9 mouse cellular contexts compared by ENCODE assay signal in the genomic region with DNA sequence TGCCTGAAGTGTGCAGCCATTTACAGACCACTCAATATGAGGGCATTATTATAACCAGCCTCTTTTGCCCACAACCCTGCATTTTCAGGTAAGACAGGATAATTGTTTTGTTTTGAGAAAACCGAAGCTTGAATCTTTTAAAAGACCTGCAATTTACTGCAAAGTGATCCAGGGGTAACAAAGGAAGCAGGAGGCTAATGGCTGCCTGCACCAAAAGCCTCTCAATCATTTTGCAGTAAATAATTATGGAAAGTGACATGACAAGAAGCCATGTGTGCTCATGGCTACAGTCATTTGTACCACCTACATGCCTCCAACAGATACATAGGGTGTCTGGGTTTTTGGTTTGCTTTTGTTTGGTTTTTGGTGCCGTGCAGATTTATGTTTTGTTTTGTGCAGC. TPM values are rescaled to one million over a fixed set of nuclear protein-coding genes. Genes with fewer than 3 reads are reported as not detected.
DNase-seq lines count a peak whose midpoint lies in the region; ATAC-seq and TF ChIP-seq lines count a peak whose summit lies in the region.
"Had no signal": no experiment of that assay in that cellular context is flagged by ENCODE, and none has a peak within 500 bp of the region (broad histone marks: within the 10 kb centered on the region; RNA-seq: fewer than 3 reads in every experiment).

No protein-coding gene starts in this region.

- peaks cover 61% of the 10 kb centered on the region for H3K79me2 ChIP-seq in MEL (ENCODE audit: control insufficient read depth, insufficient read depth, low read length, poor library complexity)

- intact Hi-C loops in gastrocnemius, postnatal 36 days (cut with DNase I): no loop called here

- no peak for DNase-seq in heart, embryonic 10.5 days (ENCODE audit: low spot score)
- no peak for DNase-seq in heart, adult 18-20 months
- DNase-seq in MEL (ENCODE audit: low read depth, low spot score): no peak
- DNase-seq in hindbrain, embryonic 11.5 days (ENCODE audit: low spot score): no peak
- no peak for DNase-seq in midbrain, embryonic 10.5 days (ENCODE audit: low spot score)
- no peak for DNase-seq in ovary, postnatal 14 days (ENCODE audit: low spot score)
- no peak for DNase-seq in gastrocnemius, postnatal 36 days
- DNase-seq in right cerebral cortex, postnatal 25 days: no peak

- no peak for ATAC-seq in hindbrain, embryonic 11.5 days (ENCODE audit: low FRiP score)
- ATAC-seq: inflammation-experienced regulatory T-cells, adult 6 months had no signal

- H3K9me3 ChIP-seq in heart, embryonic 10.5 days: no peaks in the 10 kb centered on the region
- H3K9me3 ChIP-seq in MEL (replicated peaks; ENCODE audit: insufficient read depth, low read length): no peaks in the 10 kb centered on the region
- H3K9me3 ChIP-seq in hindbrain, embryonic 11.5 days (ENCODE audit: control insufficient read depth, low read length): no peaks in the 10 kb centered on the region
- H3K9me3 ChIP-seq in midbrain, embryonic 10.5 days (replicated peaks): no peaks in the 10 kb centered on the region

- peaks cover 12% of the 10 kb centered on the region for H3K4me1 ChIP-seq in heart, embryonic 10.5 days
- peaks cover 16 to 26% of the 10 kb centered on the region in 2 experiments; a peak in 3 of 4 replicates for H3K4me1 ChIP-seq in MEL (ENCODE audit: control insufficient read depth in 1 of 2, insufficient read depth in 2 of 2, low read length in 2 of 2)
- peaks cover 7% of the 10 kb centered on the region for H3K4me1 ChIP-seq in hindbrain, embryonic 11.5 days (replicated peaks; ENCODE audit: control insufficient read depth, insufficient read depth, low read length)
- H3K4me1 ChIP-seq in midbrain, embryonic 10.5 days: peaks cover 56% of the 10 kb centered on the region

- TF ChIP-seq CTCF in MEL (IDR thresholded peaks at IDR 0.05 in 2 of 3, conservative IDR thresholded peaks at IDR 0.05 in 1 of 3; ENCODE audit: control insufficient read depth in 1 of 3, insufficient read depth in 1 of 3, low read depth in 2 of 3, low read length in 3 of 3, poor library complexity in 1 of 3, severe bottlenecking in 1 of 3): no peak

- peak overlapping the region; percentile 82 for H3K4me3 ChIP-seq in heart, embryonic 10.5 days
- H3K4me3 ChIP-seq in MEL (ENCODE audit: control insufficient read depth in 1 of 2, insufficient read depth in 1 of 2, low read depth in 2 of 2, low read length in 2 of 2): peak overlapping the region; percentile 10 to 76
- peak overlapping the region; percentile 39 for H3K4me3 ChIP-seq in hindbrain, embryonic 11.5 days (ENCODE audit: low read depth, low read length)
- H3K4me3 ChIP-seq in midbrain, embryonic 10.5 days: peak overlapping the region; percentile 99

- TF ChIP-seq POLR2A in MEL (IDR thresholded peaks at IDR 0.05; ENCODE audit: control insufficient read depth in 1 of 2, insufficient read depth in 1 of 2, low read depth in 1 of 2, low read length in 2 of 2, poor library complexity in 1 of 2): no peak

- H3K36me3 ChIP-seq in heart, embryonic 10.5 days: peaks cover 31% of the 10 kb centered on the region
- H3K36me3 ChIP-seq in MEL (ENCODE audit: control insufficient read depth in 1 of 2, insufficient read depth in 2 of 2, low read length in 2 of 2): peaks cover 6 to 40% of the 10 kb centered on the region in 2 experiments; a peak in 3 of 4 replicates
- no peaks in the 10 kb centered on the region for H3K36me3 ChIP-seq in hindbrain, embryonic 11.5 days (ENCODE audit: control insufficient read depth, insufficient read depth, low read length)
- peaks cover 69% of the 10 kb centered on the region for H3K36me3 ChIP-seq in midbrain, embryonic 10.5 days

- no peak for TF ChIP-seq RAD21 in MEL (IDR thresholded peaks at IDR 0.05; ENCODE audit: low read depth, low read length)

- H3K9ac ChIP-seq in MEL (ENCODE audit: control insufficient read depth, low read depth, low read length, poor library complexity, severe bottlenecking): peak overlapping the region; percentile 3
- peak overlapping the region; percentile 20; the same call in 1 of the 2 replicates for H3K9ac ChIP-seq in hindbrain, embryonic 11.5 days (ENCODE audit: low read depth, low read length)

- H3K4me2 ChIP-seq in hindbrain, embryonic 11.5 days (replicated peaks; ENCODE audit: low read depth, low read length): peak overlapping the region; percentile 62

- 70% methylated on average over 2 of the region's 2 CpGs for WGBS in heart, embryonic 10.5 days
- WGBS in hindbrain, embryonic 11.5 days: 81% methylated on average over 2 of the region's 2 CpGs
- WGBS in midbrain, embryonic 10.5 days: 82% methylated on average over 2 of the region's 2 CpGs

- no peaks in the 10 kb centered on the region for H3K27me3 ChIP-seq in heart, embryonic 10.5 days (ENCODE audit: insufficient read depth, poor library complexity, severe bottlenecking)
- H3K27me3 ChIP-seq in MEL (ENCODE audit: control insufficient read depth in 1 of 2, insufficient read depth in 2 of 2, low read length in 2 of 2): no peaks in the 10 kb centered on the region
- no peaks in the 10 kb centered on the region for H3K27me3 ChIP-seq in hindbrain, embryonic 11.5 days (ENCODE audit: control insufficient read depth, insufficient read depth, low read length)
- no peaks in the 10 kb centered on the region for H3K27me3 ChIP-seq in midbrain, embryonic 10.5 days (ENCODE audit: low read depth, poor library complexity, severe bottlenecking)

- TF ChIP-seq EP300 in MEL (IDR thresholded peaks at IDR 0.05; ENCODE audit: low read depth in 1 of 2, low read length in 2 of 2): no peak

- peak overlapping the region; percentile 94 for H3K27ac ChIP-seq in heart, embryonic 10.5 days
- no peak overlapping the region for H3K27ac ChIP-seq in MEL (ENCODE audit: control insufficient read depth, low read depth, low read length)
- H3K27ac ChIP-seq in hindbrain, embryonic 11.5 days (ENCODE audit: low read depth, low read length): 0 out of 2 replicates have a peak overlapping the region, but pooled peaks have one; percentile 18
- H3K27ac ChIP-seq in midbrain, embryonic 10.5 days (replicated peaks): no peak overlapping the region

TF ChIP-seq in MEL, 35 proteins besides CTCF, POLR2A, EP300 and RAD21:
- no peak for TF ChIP-seq BHLHE40 (IDR thresholded peaks at IDR 0.05; ENCODE audit: borderline replicate concordance, low read depth, low read length)
- no peak for TF ChIP-seq MXI1 (IDR thresholded peaks at IDR 0.05; ENCODE audit: low read depth, low read length)
- TF ChIP-seq POLR2AphosphoS2 (IDR thresholded peaks at IDR 0.05; ENCODE audit: low read length): no peak
- TF ChIP-seq ZC3H11A (IDR thresholded peaks at IDR 0.05; ENCODE audit: low read depth, low read length): no peak
- no peak for TF ChIP-seq ZNF384 (IDR thresholded peaks at IDR 0.05; ENCODE audit: low read depth, low read length)
- TF ChIP-seq HCFC1 (IDR thresholded peaks at IDR 0.05; ENCODE audit: low read depth, low read length): no peak
- no peak for TF ChIP-seq GATA1 (IDR thresholded peaks at IDR 0.05; ENCODE audit: low read depth, low read length)
- no peak for TF ChIP-seq MEF2A (IDR thresholded peaks at IDR 0.05; ENCODE audit: extremely low read depth, insufficient replicate concordance, low read depth, low read length, poor library complexity, severe bottlenecking)
TF ChIP-seq in MEL: peak in this region for 0.

RNA-seq across cellular contexts. Expression of a gene that starts 4.7 kb away (rescaled TPM):
- polyA plus RNA-seq in heart, embryonic 10.5 days (2016; fragmentation: Nextera tagmentation; extraction: Ambion mirVana): 21.0 and 24.4 TPM in 2 replicates
- 10 to 100 TPM; 29.5 to 31.0 TPM for total RNA-seq in heart, adult 18-20 months (2021)
- 29.3 and 33.9 TPM in 2 replicates for total RNA-seq in MEL (2012; rRNA removed)
- 10 to 100 TPM; 23.1 to 32.7 TPM for polyA plus RNA-seq in MEL (2012; ENCODE audit: insufficient read depth in 1 of 2, insufficient read length in 2 of 2, low read depth in 1 of 2, low replicate concordance in 2 of 2, missing spikeins in 1 of 2)
- polyA plus RNA-seq in hindbrain, embryonic 11.5 days (2014; fragmentation: Nextera tagmentation; extraction: Ambion mirVana): 12.7 and 17.9 TPM in 2 replicates
- 15.1 and 15.5 TPM in 2 replicates for polyA plus RNA-seq in midbrain, embryonic 10.5 days (2016; fragmentation: Nextera tagmentation; extraction: Ambion mirVana)
- total RNA-seq in gastrocnemius, postnatal 36 days (2021): 10 to 100 TPM; 19.7 to 20.7 TPM

RNA-seq across cellular contexts. Expression of a gene that starts 26.8 kb away (rescaled TPM):
- 303 and 415 TPM in 2 replicates for polyA plus RNA-seq in heart, embryonic 10.5 days (2016; fragmentation: Nextera tagmentation; extraction: Ambion mirVana)
- total RNA-seq in heart, adult 18-20 months (2021): 10 to 100 TPM; 71.4 to 86.8 TPM
- total RNA-seq in MEL (2012; rRNA removed): 70.6 and 97.2 TPM in 2 replicates
- polyA plus RNA-seq in MEL (2012; ENCODE audit: insufficient read depth in 1 of 2, insufficient read length in 2 of 2, low read depth in 1 of 2, low replicate concordance in 2 of 2, missing spikeins in 1 of 2): 100 to 1,000 TPM in 1 of 2 experiments, not detected in 1; 159 TPM
- 784 and 787 TPM in 2 replicates for polyA plus RNA-seq in hindbrain, embryonic 11.5 days (2014; fragmentation: Nextera tagmentation; extraction: Ambion mirVana)
- 961 and 1,033 TPM in 2 replicates for polyA plus RNA-seq in midbrain, embryonic 10.5 days (2016; fragmentation: Nextera tagmentation; extraction: Ambion mirVana)
- 10 to 100 TPM; 36.4 to 49.2 TPM for total RNA-seq in gastrocnemius, postnatal 36 days (2021)

RNA-seq across cellular contexts. Expression of a gene that starts 49.7 kb away (rescaled TPM):
- 0.69 and 1.6 TPM in 2 replicates for polyA plus RNA-seq in heart, embryonic 10.5 days (2016; fragmentation: Nextera tagmentation; extraction: Ambion mirVana)
- 1 to 10 TPM; 1.6 to 2.9 TPM for total RNA-seq in heart, adult 18-20 months (2021)
- 19.4 and 22.8 TPM in 2 replicates for total RNA-seq in MEL (2012; rRNA removed)
- 10 to 100 TPM in 1 of 2 experiments, not detected in 1; 33.3 TPM for polyA plus RNA-seq in MEL (2012; ENCODE audit: insufficient read depth in 1 of 2, insufficient read length in 2 of 2, low read depth in 1 of 2, low replicate concordance in 2 of 2, missing spikeins in 1 of 2)
- polyA plus RNA-seq in hindbrain, embryonic 11.5 days (2014; fragmentation: Nextera tagmentation; extraction: Ambion mirVana): 0.43 and 0.53 TPM in 2 replicates
- 0.86 and 0.87 TPM in 2 replicates for polyA plus RNA-seq in midbrain, embryonic 10.5 days (2016; fragmentation: Nextera tagmentation; extraction: Ambion mirVana)
- 1 to 10 TPM; 1.3 to 1.7 TPM for total RNA-seq in gastrocnemius, postnatal 36 days (2021)

RNA-seq across cellular contexts. Expression of a gene that starts 55.8 kb away (rescaled TPM):
- polyA plus RNA-seq in heart, embryonic 10.5 days (2016; fragmentation: Nextera tagmentation; extraction: Ambion mirVana): 4,882 and 5,148 TPM in 2 replicates
- total RNA-seq in heart, adult 18-20 months (2021): 100 to 1,000 TPM; 304 to 366 TPM
- total RNA-seq in MEL (2012; rRNA removed): 7,288 and 8,303 TPM in 2 replicates
- 1,000 to 10,000 TPM in 1 of 2 experiments, not detected in 1; 3,662 TPM for polyA plus RNA-seq in MEL (2012; ENCODE audit: insufficient read depth in 1 of 2, insufficient read length in 2 of 2, low read depth in 1 of 2, low replicate concordance in 2 of 2, missing spikeins in 1 of 2)
- polyA plus RNA-seq in hindbrain, embryonic 11.5 days (2014; fragmentation: Nextera tagmentation; extraction: Ambion mirVana): 5,018 and 5,123 TPM in 2 replicates
- polyA plus RNA-seq in midbrain, embryonic 10.5 days (2016; fragmentation: Nextera tagmentation; extraction: Ambion mirVana): 5,494 and 6,336 TPM in 2 replicates
- total RNA-seq in gastrocnemius, postnatal 36 days (2021): 100 to 1,000 TPM; 206 to 211 TPM

Comparison
In these comparisons a context has a peak if more than half of its experiments do, and no peak if none do; other contexts are left out.
1. H3K27ac ChIP-seq: peak in heart, embryonic 10.5 days (single experiment) and hindbrain, embryonic 11.5 days (single experiment); none in MEL (single experiment) and midbrain, embryonic 10.5 days (single experiment).
2. H3K4me3 ChIP-seq: peak in every context shown above with its lines; median percentile 99 in midbrain, embryonic 10.5 days; 82 in heart, embryonic 10.5 days; 43 in MEL; 39 in hindbrain, embryonic 11.5 days.